Mouse (Mus musculus) hindbrain, embryonic 14.5 days (tissue): ENCODE measurements at regions not wholly inside any gene's neighbourhood (a gene's known extent, or its start where the extent isn't known, plus 50 kb on each side); places are given as distances from the start of the nearest gene placed in this dataset.

Source experiments
- ATAC-seq: fragments of 200-750 bp; cut with Nextera tagmentation; 2 replicates; pipeline ENCODE4 v1.8.0; 2017; ENCODE audit warnings: moderate number of reproducible peaks, mild to moderate bottlenecking, moderate TSS enrichment, moderate library complexity; ENCODE audit not compliant: low FRiP score
- DNase-seq: peaks from one replicate; pipeline ENCODE4 v3.0.0-alpha.2; 2015; ENCODE audit warnings: low spot score
- H3K27ac ChIP-seq: fragments of 300-500 bp; sonication (generic); 2 replicates; pipeline ENCODE4 v1.5.1; 2014; ENCODE audit warnings: mild to moderate bottlenecking, moderate library complexity
- H3K27me3 ChIP-seq: fragments of 300-500 bp; sonication (generic); 2 replicates; pipeline ENCODE4 v1.6.1; 2014; ENCODE audit warnings: mild to moderate bottlenecking, low read length, mixed read lengths; ENCODE audit not compliant: control insufficient read depth, insufficient read depth
- H3K36me3 ChIP-seq: fragments of 300-500 bp; sonication (generic); replicated peaks from 2 replicates; pipeline ENCODE4 v1.6.1; 2014; ENCODE audit not compliant: control insufficient read depth, insufficient read depth
- H3K4me1 ChIP-seq: fragments of 300-500 bp; sonication (generic); replicated peaks from 2 replicates; pipeline ENCODE4 v1.6.1; 2014; ENCODE audit warnings: antibody characterized with exemption, low read length, mixed read lengths; ENCODE audit not compliant: control insufficient read depth, insufficient read depth
- H3K4me2 ChIP-seq: fragments of 300-500 bp; sonication (generic); replicated peaks from 2 replicates; pipeline ENCODE4 v1.6.1; 2014; ENCODE audit warnings: mild to moderate bottlenecking, moderate library complexity
- H3K4me3 ChIP-seq: fragments of 300-500 bp; sonication (generic); replicated peaks from 2 replicates; pipeline ENCODE4 v1.5.1; 2014; ENCODE audit warnings: mild to moderate bottlenecking, low read length
- H3K9ac ChIP-seq: fragments of 300-500 bp; sonication (generic); 2 replicates; pipeline ENCODE4 v1.6.1; 2014
- H3K9me3 ChIP-seq: fragments of 300-500 bp; sonication (generic); 2 replicates; pipeline ENCODE4 v1.6.1; 2016; ENCODE audit warnings: low read length; ENCODE audit not compliant: control insufficient read depth
- WGBS: fragments of 180-500 bp; shearing (Covaris S2); extraction: QIAGEN DNeasy Blood & Tissue Kit; methylation state at CpG from one replicate; pipeline ENCODE4 v1.1.7; 2014; 5-methylcytosine and 5-hydroxymethylcytosine counted together

DNA sequence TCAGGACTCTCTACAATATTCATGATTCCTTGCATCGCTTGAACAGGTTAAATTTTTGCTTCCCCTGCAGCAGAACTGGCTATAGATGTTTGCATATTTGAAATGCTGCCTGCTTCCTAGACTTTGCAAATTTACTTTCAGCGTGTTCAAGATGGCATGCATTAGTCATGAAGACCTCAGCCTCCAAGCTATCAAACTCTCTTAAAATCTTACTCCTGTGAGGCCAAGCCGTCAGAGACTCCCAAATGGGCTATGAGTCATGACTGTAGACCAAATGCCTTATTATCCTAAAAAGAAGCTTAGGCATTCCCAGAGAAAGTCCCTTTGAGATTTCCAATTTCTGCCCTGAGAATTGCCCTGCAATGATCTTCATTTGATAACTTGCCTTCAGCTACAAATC, 874.7 kb upstream of the Pom121l12 start:
- Histone ChIP-seq H3K4me2 (no peak overlapping the region), H3K4me1 (no peaks in the 10 kb centered on the region), H3K9ac (no peak overlapping the region), H3K9me3 (no peaks in the 10 kb centered on the region), H3K27me3 (no peaks in the 10 kb centered on the region), H3K4me3 (no peak overlapping the region), H3K27ac (no peak overlapping the region), H3K36me3 (no peaks in the 10 kb centered on the region)
- no peak for DNase-seq
- no peak for ATAC-seq
- 77% methylated on average over 3 of the region's 3 CpGs for WGBS

DNA sequence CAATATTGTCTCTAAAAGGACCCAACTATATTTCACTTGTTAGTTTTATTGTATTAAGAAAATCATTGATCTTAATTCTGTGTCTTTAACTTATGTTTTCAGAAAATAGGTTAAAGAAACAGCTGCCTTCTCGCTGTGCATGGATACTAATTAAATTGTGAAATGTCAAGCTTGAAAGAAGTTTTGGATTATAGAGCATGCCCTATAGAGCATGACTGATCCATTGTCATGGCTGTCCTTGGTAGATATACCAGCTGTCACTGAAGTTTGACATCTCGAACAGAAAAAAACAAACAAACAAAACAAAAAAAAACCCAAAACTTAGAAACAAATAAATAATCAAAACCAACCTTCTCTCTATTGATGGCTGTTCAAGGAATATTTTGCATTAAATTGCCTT, 828.0 kb upstream of the Pom121l12 start:
- no peaks in the 10 kb centered on the region for H3K27me3 ChIP-seq
- ATAC-seq (no peak), DNase-seq (peak; percentile 29)
- no peaks in the 10 kb centered on the region for H3K9me3 ChIP-seq
- H3K9ac ChIP-seq, result no peak overlapping the region
- no peaks in the 10 kb centered on the region for H3K36me3 ChIP-seq
- no peak overlapping the region for H3K4me2 ChIP-seq
- no peak overlapping the region for H3K27ac ChIP-seq
- no peaks in the 10 kb centered on the region for H3K4me1 ChIP-seq
- no peak overlapping the region for H3K4me3 ChIP-seq
- WGBS, result 40% methylated on average over 2 of the region's 2 CpGs
